Mouse (Mus musculus): Measurements from ENCODE around the gene Tmem246. TPM values are rescaled to one million over a fixed set of nuclear protein-coding genes. Genes with fewer than 3 reads are reported as not detected.

Gene Tmem246
- total RNA-seq, 2 experiments from 2014 or later, result 75.4 to 77.1 TPM

DNA sequence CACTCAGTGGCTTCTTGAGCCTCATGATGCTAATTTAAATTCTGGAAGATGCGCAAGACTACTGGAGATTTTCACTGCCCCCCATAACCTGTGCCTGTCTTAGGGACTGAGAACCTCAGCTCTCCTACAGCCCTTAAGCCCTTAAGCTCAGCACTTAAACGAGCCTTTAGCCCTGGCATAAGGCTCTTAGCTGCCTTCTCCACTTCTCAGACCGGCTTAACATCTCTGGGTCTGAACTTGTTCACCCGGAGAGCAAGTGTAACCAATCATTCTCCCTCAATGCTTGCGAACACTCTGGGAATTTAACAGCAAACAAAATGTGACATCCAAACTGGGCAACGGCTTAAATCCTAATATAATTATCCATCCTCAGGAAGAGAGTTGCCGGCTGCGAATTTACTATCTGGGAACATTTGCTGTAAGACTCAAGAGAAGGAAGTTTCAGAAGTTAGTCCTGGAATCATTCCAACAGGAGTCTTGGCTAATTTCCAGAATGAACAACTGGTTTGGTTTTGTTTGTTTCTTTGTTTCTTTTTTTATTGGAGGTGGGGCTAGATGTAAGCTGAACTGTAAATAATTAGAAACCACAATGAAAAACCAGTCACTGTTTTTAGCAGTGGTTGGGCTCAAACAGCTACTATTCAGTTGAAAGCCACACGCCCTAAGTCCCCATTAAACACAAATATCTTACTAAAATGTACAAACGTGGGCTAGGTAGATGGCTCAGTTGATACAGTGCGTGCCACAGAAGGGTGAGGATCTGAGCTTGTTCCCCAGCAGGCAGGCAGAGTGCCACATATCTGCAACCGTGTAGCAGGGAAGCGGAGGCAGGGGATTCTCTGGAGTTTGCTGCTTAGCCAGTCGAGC, 13.5 kb downstream of the Tmem246 start:
- DNase-seq (ENCODE audit: low spot score in 2 of 2), result peak in 1 of 2 experiments; percentile 60

DNA sequence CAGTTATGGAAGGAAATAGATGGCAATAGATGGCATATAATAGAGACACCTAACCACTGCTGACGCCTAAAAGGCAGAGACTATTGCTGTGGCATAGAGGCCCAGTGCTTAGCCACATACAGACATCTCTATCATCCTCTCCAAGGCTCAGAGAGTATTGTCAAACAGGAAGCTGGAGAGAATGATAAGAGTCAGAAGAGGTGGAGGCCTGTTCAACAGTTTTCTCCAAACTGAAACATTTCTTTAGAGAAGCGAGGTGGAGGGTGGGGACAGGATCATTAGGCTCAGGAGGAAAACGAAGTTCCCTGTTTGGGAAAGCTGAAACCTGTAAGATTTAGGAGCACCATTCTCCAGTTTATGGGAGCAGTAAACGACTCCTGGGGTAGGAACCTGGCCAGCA, 16.4 kb downstream of the Tmem246 start:
- no peak for DNase-seq (ENCODE audit: low spot score in 2 of 2)

DNA sequence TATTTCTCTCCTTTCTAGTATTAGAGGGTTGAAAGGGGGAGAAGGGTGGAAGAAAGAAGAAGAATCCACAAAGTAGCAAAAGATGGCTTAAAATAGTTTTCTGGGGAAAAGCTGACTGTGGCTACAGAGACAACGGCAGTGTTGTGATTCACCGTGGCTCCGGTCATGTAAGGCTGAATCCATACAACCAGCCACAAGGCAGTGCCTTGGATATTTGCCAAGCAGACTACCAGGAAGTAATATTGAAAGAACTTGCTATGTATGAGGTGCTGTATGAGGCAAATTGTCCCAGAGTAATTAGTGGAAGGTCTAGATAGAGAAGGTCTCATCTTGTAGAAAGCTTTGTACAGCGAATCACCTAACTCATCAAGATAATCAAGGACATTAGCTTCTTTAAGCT, 25.5 kb downstream of the Tmem246 start:
- DNase-seq (ENCODE audit: low spot score in 2 of 2), result no peak

DNA sequence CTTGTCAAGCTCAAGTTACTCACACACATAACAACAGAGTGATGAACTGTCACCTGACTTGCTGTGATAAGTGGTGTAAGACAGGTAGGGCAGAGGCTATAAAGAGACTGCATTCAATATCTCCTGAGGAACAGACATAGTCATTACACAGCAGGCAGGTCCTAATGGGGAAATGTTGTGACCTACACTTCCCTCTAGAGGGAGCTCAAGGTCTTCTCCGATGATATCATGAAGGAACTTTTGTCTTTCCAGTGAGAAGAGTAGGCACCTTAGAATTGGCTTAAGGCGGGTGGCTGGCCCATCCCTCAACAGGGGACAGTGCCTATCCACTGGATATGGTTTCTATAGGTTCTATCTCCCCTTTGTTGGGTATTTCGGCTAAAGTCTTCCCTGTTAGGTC, 30.1 kb downstream of the Tmem246 start:
- peak; percentile 46 to 93 for DNase-seq (ENCODE audit: low spot score in 2 of 2)

DNA sequence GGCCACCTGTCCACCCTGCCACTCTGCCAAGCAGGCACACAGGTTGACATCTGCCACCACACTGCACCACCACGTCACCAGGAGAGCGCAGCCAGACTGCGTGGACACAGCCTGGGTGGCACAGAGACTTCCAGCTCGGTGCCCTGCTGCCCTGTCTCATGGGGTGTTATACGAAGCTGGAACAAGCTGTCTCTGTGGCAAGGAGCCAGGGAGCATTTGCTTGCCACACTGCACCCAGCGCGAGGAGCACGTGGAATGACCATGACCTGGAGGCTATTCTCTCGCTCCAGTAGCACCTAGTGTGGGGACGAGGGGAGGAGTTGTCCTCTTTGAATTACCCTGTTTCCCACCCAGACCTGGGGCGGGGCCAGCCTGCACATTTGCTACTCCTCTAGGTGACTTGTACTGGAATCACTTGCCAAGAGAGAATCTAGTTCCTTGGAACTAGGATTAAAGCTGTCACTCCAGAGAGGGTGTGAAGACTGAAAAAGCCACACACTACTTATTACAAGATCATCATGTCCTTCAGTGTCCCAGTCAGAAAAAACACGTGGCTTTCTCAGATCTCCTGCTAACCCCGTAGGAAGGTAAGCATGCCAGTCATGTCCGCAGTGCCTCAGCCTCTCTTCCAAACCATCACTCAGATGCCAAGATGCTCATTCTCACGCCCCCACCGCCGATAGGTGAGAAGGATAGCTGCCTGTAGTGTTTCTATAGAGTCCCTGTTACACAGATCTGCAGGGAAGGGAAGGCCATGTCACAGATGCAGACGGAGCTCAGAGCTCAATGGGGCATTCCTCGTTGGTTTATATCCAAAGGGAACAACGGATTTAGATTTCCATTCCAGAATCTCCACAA, 37.5 kb downstream of the Tmem246 start:
- DNase-seq (ENCODE audit: low spot score in 2 of 2), result peak; percentile 9 to 52

DNA sequence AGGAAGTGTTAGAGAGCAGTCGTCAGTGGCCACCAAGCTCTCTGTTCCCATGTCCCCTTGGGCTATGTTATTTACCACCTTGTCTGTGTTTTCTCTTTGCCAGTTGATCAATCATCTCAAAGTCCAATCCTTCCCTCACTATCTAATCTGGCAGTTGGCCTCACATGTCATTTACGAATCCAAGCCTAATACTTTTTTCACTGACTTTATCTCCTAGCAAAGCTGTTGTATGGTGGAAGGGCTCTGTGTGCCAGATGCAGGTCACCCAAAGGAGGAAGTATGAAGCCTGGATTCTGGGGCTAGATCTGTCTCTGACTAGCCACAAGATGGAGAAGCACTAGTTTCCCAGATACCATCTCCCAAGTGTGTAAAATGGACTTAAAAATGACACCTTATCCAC, 39.5 kb downstream of the Tmem246 start:
- no peak for DNase-seq (ENCODE audit: low spot score in 2 of 2)

DNA sequence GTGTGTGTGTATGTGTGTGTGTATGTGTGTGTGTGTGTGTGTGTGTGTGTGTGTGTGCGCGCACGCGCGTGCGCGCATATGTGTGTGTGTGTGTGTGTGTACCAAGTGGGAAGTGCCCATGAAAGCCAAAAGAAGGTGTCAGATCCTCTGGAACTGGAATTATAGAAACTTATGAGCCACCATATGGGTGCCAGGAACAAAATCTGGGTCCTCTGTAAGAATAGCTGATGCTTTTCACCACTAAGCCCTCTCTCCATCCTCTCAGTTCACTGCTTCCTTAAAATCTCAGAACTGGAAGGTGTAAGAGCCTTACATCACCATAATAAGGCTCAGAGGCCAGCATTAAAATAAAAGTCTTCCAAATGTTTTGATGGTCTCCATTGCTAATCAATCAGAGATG, 40.3 kb downstream of the Tmem246 start:
- no peak for DNase-seq (ENCODE audit: low spot score in 2 of 2)

DNA sequence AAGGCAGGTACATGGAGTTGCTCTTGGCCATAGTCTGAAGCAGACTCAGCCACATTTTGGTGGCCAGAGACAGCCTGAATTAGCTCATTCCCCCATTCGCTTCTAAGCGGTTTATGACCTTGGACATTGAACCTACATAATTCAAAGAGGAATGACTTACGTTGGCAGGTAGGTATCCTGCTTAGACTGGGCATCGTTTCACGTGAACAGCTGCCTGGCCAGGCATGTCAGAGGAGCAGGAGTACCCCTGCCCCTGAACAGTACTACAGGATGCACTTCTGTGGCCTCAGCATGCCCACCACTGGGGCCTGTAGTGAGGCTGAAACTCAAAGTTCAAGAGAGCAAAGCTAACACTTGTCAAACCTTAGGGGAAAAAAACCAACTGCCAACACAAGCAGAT, 44.3 kb downstream of the Tmem246 start:
- DNase-seq (ENCODE audit: low spot score in 2 of 2), result no peak

DNA sequence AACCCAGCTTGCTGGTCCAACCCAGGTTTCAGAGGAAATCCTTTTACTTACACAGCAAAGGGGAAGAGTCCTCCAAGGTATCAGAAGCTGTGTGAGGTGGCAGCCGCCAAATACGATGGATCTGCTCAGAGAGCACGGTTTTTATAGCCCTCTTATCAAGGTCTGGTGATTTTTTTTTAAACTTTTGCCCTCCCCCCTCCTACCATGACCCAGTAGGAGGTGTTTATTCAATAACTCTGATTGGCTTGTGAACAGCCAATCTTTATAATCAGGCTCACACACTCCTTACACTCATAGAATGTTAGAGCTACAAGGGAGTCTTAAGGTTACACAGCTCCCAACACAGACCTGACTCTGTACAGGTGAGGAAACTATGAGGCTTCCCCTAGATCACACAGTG, 48.3 kb downstream of the Tmem246 start, which contains the start of gene Aldob:
Aldob (minus strand) TSS at position 164 of the 400 bp plus-strand sequence.
- no peak for DNase-seq (ENCODE audit: low spot score in 2 of 2)

DNA sequence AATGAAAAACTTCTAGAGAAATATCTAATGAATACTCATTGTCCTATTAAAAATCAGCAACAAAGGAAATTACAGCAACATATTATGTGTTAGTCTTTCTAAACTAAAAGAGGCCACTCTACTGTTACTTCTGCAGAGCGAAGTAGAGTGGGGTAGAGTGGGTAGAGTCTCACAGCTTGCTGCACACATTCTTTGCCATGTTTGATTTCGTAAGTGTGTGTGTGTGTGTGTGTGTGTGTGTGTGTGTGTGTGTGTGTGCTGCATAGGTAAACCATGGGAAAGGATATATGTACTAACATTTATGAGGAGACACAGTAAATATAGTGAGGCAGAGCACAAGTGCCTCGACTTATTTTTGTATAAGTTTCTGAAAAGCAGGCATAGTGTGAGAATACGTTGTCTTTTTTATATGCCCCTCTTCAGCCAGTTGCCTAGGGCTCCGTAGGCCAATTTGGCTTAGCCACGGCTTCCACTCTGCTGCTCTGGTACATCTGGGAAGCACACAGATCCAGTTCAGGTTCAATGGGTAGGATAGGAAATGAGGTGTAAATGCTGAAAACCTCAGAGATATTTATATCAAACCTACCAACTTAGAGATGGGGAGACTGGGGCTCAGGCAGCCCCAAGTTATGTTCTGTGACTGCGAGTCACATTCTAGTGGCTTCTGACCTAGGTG, 50.0 kb downstream of the Tmem246 start:
- DNase-seq (ENCODE audit: low spot score in 2 of 2), result no peak

DNA sequence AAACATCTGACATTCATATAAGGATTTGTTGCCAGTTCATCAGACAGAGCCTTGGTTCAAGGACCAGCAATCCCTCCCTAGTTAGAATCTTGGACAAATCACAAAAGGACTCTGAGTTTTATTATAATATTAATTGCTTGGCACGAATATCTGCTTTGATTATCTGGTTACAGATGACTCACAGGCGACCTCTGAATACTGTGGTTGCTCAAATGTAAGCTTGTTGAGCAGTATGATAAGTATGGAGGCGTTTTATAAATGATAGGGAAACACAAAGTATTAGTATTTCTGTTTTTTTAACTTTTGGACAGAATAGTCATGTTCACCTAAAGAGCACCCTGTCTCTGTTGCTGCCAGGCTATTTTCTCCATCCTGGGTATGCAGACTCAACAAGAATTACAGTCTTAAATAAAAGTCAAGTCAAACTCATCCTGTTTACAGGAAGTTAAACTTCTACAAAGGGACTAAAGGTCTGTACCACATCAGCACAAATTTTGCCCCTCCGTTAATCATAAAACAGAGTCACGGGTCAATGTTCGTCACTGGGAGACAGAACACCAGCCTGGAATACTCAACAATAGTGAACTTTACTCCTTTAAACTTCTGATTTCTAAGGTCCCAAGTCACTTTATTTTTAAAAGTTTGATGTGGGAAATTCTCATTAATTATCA, 50.7 kb downstream of the Tmem246 start:
- no peak for DNase-seq (ENCODE audit: low spot score in 2 of 2)

DNA sequence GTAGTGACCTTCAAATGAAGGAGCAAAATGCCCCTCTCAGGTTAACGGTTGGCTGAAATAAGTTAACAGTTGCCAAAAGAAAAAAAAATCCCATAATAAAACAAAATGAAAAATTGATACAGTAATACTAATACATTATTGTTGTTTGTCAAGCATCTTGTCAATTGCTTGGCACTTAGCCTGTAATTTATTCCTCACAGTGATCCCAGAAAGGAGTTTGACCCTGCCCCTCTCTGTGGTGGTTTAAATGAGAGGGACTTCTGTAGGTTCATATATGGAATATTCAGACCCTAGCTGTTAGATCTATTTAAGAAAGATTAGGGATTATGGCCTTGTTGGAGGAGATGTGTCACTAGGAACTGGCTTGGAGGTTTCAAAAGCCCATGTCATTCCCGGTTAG, 51.6 kb downstream of the Tmem246 start:
- no peak for DNase-seq (ENCODE audit: low spot score in 2 of 2)

DNA sequence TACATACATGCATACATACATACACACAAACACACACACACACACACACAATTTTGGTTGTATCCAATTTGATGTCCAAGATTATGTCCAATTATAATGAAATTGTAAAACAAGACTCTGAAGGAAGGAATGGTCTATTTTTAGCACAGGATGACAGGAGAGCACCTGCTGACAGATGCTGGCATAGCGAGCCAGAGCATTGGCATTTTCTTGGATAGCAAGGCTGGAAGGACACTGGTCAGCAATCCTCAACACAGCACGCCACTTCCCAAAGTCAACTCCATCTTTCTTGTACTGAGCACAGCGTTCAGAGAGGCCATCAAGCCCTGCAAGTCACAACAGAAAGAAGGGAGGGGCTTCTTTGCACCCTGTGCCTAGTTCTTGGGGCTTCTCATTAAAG, 56.7 kb downstream of the Tmem246 start:
- no peak for DNase-seq (ENCODE audit: low spot score in 2 of 2)

DNA sequence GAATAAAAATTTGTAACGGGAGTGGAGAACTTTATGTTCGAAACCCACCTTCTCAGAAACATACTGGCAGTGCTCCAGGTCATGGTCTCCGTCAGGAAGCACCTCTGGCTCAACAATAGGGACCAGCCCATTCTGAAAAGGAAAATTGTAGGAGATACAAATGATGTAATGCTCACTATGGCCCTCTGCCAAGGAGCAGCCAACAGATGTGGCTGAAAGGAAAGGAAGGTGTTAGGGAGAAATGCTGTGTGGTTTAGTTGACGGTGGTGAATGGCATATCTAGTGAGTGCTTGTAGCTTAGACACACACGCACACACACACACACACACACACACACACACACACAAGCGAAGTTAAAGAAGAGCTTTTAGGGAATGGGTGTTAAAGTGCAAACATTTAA, 58.0 kb downstream of the Tmem246 start:
- no peak for DNase-seq (ENCODE audit: low spot score in 2 of 2)

DNA sequence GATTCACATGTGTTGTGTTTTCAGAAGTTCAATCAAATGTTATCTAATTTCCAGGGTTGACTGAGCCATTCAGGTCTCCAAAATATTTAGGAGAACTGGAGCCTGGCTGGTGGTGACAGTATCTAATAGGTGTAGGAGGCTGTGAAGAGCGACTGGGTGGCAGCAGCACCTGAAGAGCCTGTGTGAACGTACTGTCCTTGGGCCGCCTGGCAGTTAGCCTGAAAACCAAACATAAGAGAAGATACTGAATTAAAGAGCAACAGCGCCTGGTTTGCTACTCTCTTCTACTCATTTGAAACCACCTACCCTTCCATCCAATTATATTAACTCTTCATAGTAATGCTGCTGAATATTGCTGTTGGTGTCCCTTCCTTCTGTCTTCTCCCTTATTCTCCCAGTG, 61.0 kb downstream of the Tmem246 start:
- DNase-seq (ENCODE audit: low spot score in 2 of 2), result no peak

DNA sequence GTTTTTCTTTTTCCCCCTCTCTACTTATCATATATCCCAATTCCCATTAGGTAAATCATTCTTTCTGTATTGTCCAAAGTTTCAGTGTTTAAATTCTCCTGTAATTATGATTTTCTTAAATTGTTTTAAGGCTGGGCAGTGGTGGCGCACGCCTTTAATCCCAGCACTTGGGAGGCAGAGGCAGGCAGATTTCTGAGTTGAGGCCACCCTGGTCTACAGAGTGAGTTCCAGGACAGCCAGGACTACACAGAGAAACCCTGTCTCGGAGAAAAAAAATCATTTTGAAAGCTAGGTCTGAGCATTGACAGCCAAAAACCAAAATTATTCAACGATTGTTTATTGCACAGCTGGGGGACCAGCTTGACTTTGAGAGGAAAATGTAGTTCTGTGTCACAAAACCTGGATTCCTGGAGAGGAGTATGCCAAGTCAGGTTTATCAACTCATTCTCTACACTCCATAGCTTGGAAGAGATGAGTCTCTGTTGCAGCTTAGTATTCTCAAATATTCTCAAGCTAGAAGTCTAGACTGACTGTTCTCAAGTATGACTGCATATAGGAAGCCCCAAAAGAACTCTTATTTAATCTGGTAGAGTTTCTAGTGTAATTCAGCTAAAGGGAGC, 61.9 kb downstream of the Tmem246 start:
- no peak for DNase-seq (ENCODE audit: low spot score in 2 of 2)

DNA sequence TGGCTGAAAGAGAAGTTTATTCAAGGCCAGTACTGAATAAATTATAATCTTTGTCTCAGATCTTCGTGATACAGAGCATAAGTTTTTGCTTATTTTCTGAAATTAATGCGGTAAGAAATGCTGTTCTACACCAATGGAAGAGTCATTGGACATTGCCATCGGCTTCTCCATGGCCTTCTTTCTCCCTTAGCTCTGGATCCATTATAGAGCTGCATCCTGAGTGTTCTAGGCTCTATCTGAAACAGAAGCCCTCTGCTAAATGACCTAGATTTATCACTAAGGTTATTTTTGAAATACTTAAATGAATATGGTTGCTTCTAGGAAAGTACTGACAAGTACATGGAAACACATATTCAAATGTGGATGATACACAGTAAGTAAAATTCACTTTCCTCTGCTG, 62.6 kb downstream of the Tmem246 start:
- DNase-seq (ENCODE audit: low spot score in 2 of 2), result no peak
